Mouse (Mus musculus) embryo, embryonic 11 days (tissue): ENCODE measurements at regions not wholly inside any gene's neighbourhood (a gene's known extent, or its start where the extent isn't known, plus 50 kb on each side); places are given as distances from the start of the nearest gene placed in this dataset.

Experiments
- DNase-seq: peaks from one replicate; pipeline ENCODE4 v3.0.0-alpha.2; 2015

GRCm38 (mm10) chrX:136321692-136322091 lies 51.6 kb downstream of the Bex3 start:
- DNase-seq = peak; percentile 65

- DNase-seq = no peak
These were observed 95.8 kb downstream of the Bex3 start for GRCm38 (mm10) chrX:136365809-136366208.
